Mouse (Mus musculus) hindbrain, embryonic 10.5 days (tissue): ENCODE measurements around the gene Zswim8. TPM values are rescaled to one million over a fixed set of nuclear protein-coding genes. Genes with fewer than 3 reads are reported as not detected.

Experiments
- DNase-seq: peaks from one replicate; pipeline ENCODE4 v3.0.0-alpha.2; 2017; ENCODE audit warnings: low spot score
- H3K27ac ChIP-seq: fragments of 300-500 bp; sonication (generic); 2 replicates; pipeline ENCODE4 v1.5.1; 2016; ENCODE audit warnings: mild to moderate bottlenecking, moderate library complexity
- H3K27me3 ChIP-seq: fragments of 300-500 bp; sonication (generic); 2 replicates; pipeline ENCODE4 v1.6.1; 2016; ENCODE audit warnings: mild to moderate bottlenecking; ENCODE audit not compliant: poor library complexity, insufficient read depth, severe bottlenecking
- H3K36me3 ChIP-seq: fragments of 300-500 bp; sonication (generic); 2 replicates; pipeline ENCODE4 v1.6.1; 2016; ENCODE audit warnings: mild to moderate bottlenecking, moderate library complexity
- H3K4me1 ChIP-seq: fragments of 300-500 bp; sonication (generic); replicated peaks from 2 replicates; pipeline ENCODE4 v1.6.1; 2016; ENCODE audit warnings: mild to moderate bottlenecking
- H3K4me3 ChIP-seq: fragments of 300-500 bp; sonication (generic); 2 replicates; pipeline ENCODE4 v1.5.1; 2016; ENCODE audit warnings: mild to moderate bottlenecking, moderate library complexity
- H3K9me3 ChIP-seq: fragments of 300-500 bp; sonication (generic); 2 replicates; pipeline ENCODE4 v1.6.1; 2016; ENCODE audit warnings: mild to moderate bottlenecking, moderate library complexity
- WGBS: fragments of 180-500 bp; shearing (Covaris S2); methylation state at CpG from one replicate; pipeline ENCODE4 v1.1.7; 2016; 5-methylcytosine and 5-hydroxymethylcytosine counted together
- polyA plus RNA-seq: library from polyadenylated mRNA; unstranded; fragments of >200 nt; fragmentation: Nextera tagmentation; extraction: Ambion mirVana; gene quantifications from 2 replicates; pipeline ENCODE4 v1.2.1, GENCODE M21; 2016

Gene Zswim8
- 32.5 and 40.3 TPM in 2 replicates for polyA plus RNA-seq

GRCm38 (mm10) chr14:20707201-20708190 is at the start of gene Zswim8:
Gene Zswim8 (plus strand): TSS chr14:20707552.
- H3K4me1 ChIP-seq = peaks cover 25% of the 10 kb centered on the region
- WGBS = under 1% methylated on average over 80 of the region's 80 CpGs

GRCm38 (mm10) chr14:20658326-20658725 is 49.0 kb upstream of the Zswim8 start:
- DNase-seq = no peak
- Histone ChIP-seq H3K9me3 (no peaks in the 10 kb centered on the region), H3K27me3 (peaks cover 19% of the 10 kb centered on the region), H3K36me3 (no peaks in the 10 kb centered on the region), H3K4me1 (peaks cover 32% of the 10 kb centered on the region), H3K27ac (no peak overlapping the region), H3K4me3 (no peak overlapping the region)

More at GRCm38 (mm10) chr14:20707201-20708190, at the start of gene Zswim8:
- Histone ChIP-seq H3K4me3 (peak within 1 kb of the TSS; percentile 83), H3K27me3 (no peaks in the 10 kb centered on the region), H3K9me3 (no peaks in the 10 kb centered on the region), H3K27ac (peak within 1 kb of the TSS; percentile 94), H3K36me3 (peaks cover 48% of the 10 kb centered on the region)
- DNase-seq = peak; percentile 92

- 84% methylated on average over 6 of the region's 6 CpGs for WGBS
- Histone ChIP-seq H3K27ac (no peak overlapping the region), H3K36me3 (no peaks in the 10 kb centered on the region), H3K27me3 (peaks cover 25% of the 10 kb centered on the region), H3K4me3 (no peak overlapping the region), H3K9me3 (no peaks in the 10 kb centered on the region), H3K4me1 (peaks cover 32% of the 10 kb centered on the region)
- no peak for DNase-seq
Measured at GRCm38 (mm10) chr14:20658902-20659301, 48.5 kb upstream of the Zswim8 start.

GRCm38 (mm10) chr14:20659687-20660086 is 47.7 kb upstream of the Zswim8 start:
- DNase-seq = no peak
- peaks cover 38% of the 10 kb centered on the region for H3K4me1 ChIP-seq
- H3K36me3 ChIP-seq = no peaks in the 10 kb centered on the region
- 98% methylated on average over 7 of the region's 7 CpGs for WGBS
- no peak overlapping the region for H3K27ac ChIP-seq
- H3K9me3 ChIP-seq = no peaks in the 10 kb centered on the region
- no peak overlapping the region for H3K4me3 ChIP-seq
- peaks cover 29% of the 10 kb centered on the region for H3K27me3 ChIP-seq

- peaks cover 34% of the 10 kb centered on the region for H3K27me3 ChIP-seq
- H3K27ac ChIP-seq = peak overlapping the region; percentile 89
- no peaks in the 10 kb centered on the region for H3K9me3 ChIP-seq
- no peaks in the 10 kb centered on the region for H3K36me3 ChIP-seq
- H3K4me3 ChIP-seq = peak overlapping the region; percentile 76
- H3K4me1 ChIP-seq = peaks cover 34% of the 10 kb centered on the region
- DNase-seq = peak; percentile 92
- WGBS = 2% methylated on average over 52 of the region's 52 CpGs
Measured at GRCm38 (mm10) chr14:20660827-20661660, 46.3 kb upstream of the Zswim8 start.

- 8% methylated on average over 19 of the region's 19 CpGs for WGBS
- peak overlapping the region; percentile 76 for H3K4me3 ChIP-seq
- DNase-seq = peak; percentile 45
- peaks cover 29% of the 10 kb centered on the region for H3K4me1 ChIP-seq
- H3K27me3 ChIP-seq = peaks cover 40% of the 10 kb centered on the region
- H3K36me3 ChIP-seq = no peaks in the 10 kb centered on the region
- no peaks in the 10 kb centered on the region for H3K9me3 ChIP-seq
- H3K27ac ChIP-seq = peak overlapping the region; percentile 89
Measured at GRCm38 (mm10) chr14:20661661-20662331, 45.6 kb upstream of the Zswim8 start.

GRCm38 (mm10) chr14:20662740-20663139 is 44.6 kb upstream of the Zswim8 start:
- Histone ChIP-seq H3K4me3 (no peak overlapping the region), H3K27me3 (peaks cover 44% of the 10 kb centered on the region), H3K27ac (no peak overlapping the region), H3K36me3 (no peaks in the 10 kb centered on the region), H3K4me1 (peaks cover 29% of the 10 kb centered on the region), H3K9me3 (no peaks in the 10 kb centered on the region)
- DNase-seq = no peak
- 77% methylated on average over 3 of the region's 3 CpGs for WGBS

- no peaks in the 10 kb centered on the region for H3K9me3 ChIP-seq
- H3K27me3 ChIP-seq = peaks cover 48% of the 10 kb centered on the region
- WGBS = 62% methylated on average over 2 of the region's 2 CpGs
- H3K4me1 ChIP-seq = peaks cover 29% of the 10 kb centered on the region
- H3K27ac ChIP-seq = no peak overlapping the region
- H3K36me3 ChIP-seq = no peaks in the 10 kb centered on the region
- no peak overlapping the region for H3K4me3 ChIP-seq
- DNase-seq = no peak
Measured at GRCm38 (mm10) chr14:20663601-20664000, 43.8 kb upstream of the Zswim8 start.

GRCm38 (mm10) chr14:20664436-20664835 is 42.9 kb upstream of the Zswim8 start:
- Histone ChIP-seq H3K4me1 (peaks cover 29% of the 10 kb centered on the region), H3K36me3 (no peaks in the 10 kb centered on the region), H3K9me3 (no peaks in the 10 kb centered on the region), H3K27me3 (peaks cover 48% of the 10 kb centered on the region), H3K27ac (no peak overlapping the region), H3K4me3 (no peak overlapping the region)
- WGBS = 65% methylated on average over 3 of the region's 3 CpGs
- DNase-seq = no peak

GRCm38 (mm10) chr14:20667469-20667868 is 39.9 kb upstream of the Zswim8 start:
- H3K27ac ChIP-seq = no peak overlapping the region
- WGBS = 72% methylated on average over 1 of the region's 1 CpGs
- no peak for DNase-seq
- peaks cover 38% of the 10 kb centered on the region for H3K27me3 ChIP-seq
- no peaks in the 10 kb centered on the region for H3K36me3 ChIP-seq
- peaks cover 7% of the 10 kb centered on the region; the same call in 1 of the 2 replicates for H3K4me1 ChIP-seq
- H3K4me3 ChIP-seq = no peak overlapping the region
- H3K9me3 ChIP-seq = no peaks in the 10 kb centered on the region

GRCm38 (mm10) chr14:20668154-20668810 is 39.1 kb upstream of the Zswim8 start, which contains the start of gene Synpo2l:
Gene Synpo2l (minus strand): TSS chr14:20668354.
- peaks cover 9% of the 10 kb centered on the region; the same call in 1 of the 2 replicates for H3K4me1 ChIP-seq
- WGBS = 82% methylated on average over 8 of the region's 8 CpGs
- peaks cover 30% of the 10 kb centered on the region for H3K27me3 ChIP-seq
- no peaks in the 10 kb centered on the region for H3K36me3 ChIP-seq
- no peak within 1 kb of the TSS for H3K27ac ChIP-seq
- H3K9me3 ChIP-seq = no peaks in the 10 kb centered on the region
- DNase-seq = no peak
- no peak within 1 kb of the TSS for H3K4me3 ChIP-seq

GRCm38 (mm10) chr14:20672990-20673389 is 34.4 kb upstream of the Zswim8 start:
- H3K4me1 ChIP-seq = peaks cover 19% of the 10 kb centered on the region

More at GRCm38 (mm10) chr14:20672990-20673389, 34.4 kb upstream of the Zswim8 start:
- Histone ChIP-seq H3K27me3 (peaks cover 3% of the 10 kb centered on the region; the same call in 1 of the 2 replicates), H3K36me3 (peaks cover 26% of the 10 kb centered on the region), H3K9me3 (no peaks in the 10 kb centered on the region), H3K27ac (no peak overlapping the region), H3K4me3 (peak overlapping the region; percentile 67)
- peak; percentile 39 for DNase-seq
- 95% methylated on average over 2 of the region's 2 CpGs for WGBS
